Mouse (Mus musculus): ENCODE measurements around the gene Fas.

DNA sequence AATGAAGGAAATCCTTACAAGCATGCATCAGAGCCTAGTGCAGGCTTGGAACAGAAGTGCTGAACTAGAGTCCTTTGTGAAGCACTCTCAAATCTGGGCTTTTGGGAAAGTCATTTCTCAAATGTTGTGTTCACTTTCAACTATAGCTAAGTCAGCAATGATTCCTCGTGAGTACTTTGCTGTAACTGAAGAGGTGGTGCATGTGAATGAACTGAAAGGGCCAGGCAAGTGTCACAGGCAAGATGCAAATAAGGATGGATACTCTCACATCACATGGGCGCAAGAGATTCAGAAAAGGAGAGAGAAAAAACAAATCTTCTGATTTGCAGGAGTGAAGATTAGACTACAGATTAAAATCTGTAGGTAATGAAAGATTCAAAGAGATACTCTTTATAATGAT, 10.0 kb downstream of the Fas start:
- TF ChIP-seq CTCF (IDR thresholded peaks at IDR 0.05; ENCODE audit: low read depth, low read length), result no peak
- no peak for TF ChIP-seq POLR2A (IDR thresholded peaks at IDR 0.05; ENCODE audit: insufficient read depth, low read length)
